Mouse (Mus musculus) cerebellum, adult 2 months (tissue): ENCODE measurements around the gene Ppp3cb.

ENCODE experiments used
- CTCF ChIP-seq: fragments of 200-500 bp; IDR thresholded peaks from 2 replicates; pipeline ENCODE4 v1.5.1; 2011; ENCODE audit warnings: low read depth, mild to moderate bottlenecking, control low read depth, low read length, moderate library complexity, borderline replicate concordance; ENCODE audit not compliant: insufficient read depth
- POLR2A ChIP-seq: fragments of 200-500 bp; IDR thresholded peaks from 2 replicates; pipeline ENCODE4 v1.6.1; 2011; ENCODE audit warnings: low read length, control low read depth, borderline replicate concordance; ENCODE audit not compliant: insufficient read depth

GRCm38 (mm10) chr14:20544467-20545411 is 1.6 kb downstream of the Ppp3cb start:
- TF ChIP-seq POLR2A (no peak), CTCF (no peak)
